Mouse (Mus musculus) C2C12 (cell line): ENCODE measurements around the gene Agrn.

Experiments used
- CEBPB ChIP-seq: IDR thresholded peaks from one replicate; pipeline ENCODE4 v1.6.1; 2011; ENCODE audit warnings: low read depth, mild to moderate bottlenecking, control low read depth, moderate library complexity
- CTCF ChIP-seq: IDR thresholded peaks from one replicate; pipeline ENCODE4 v1.5.1; 2011; ENCODE audit not compliant: control insufficient read depth, insufficient read depth, insufficient read length
- MAX ChIP-seq: IDR thresholded peaks from one replicate; pipeline ENCODE4 v1.6.1; 2011; ENCODE audit warnings: mild to moderate bottlenecking, control low read depth
- MYOD1 ChIP-seq: IDR thresholded peaks from one replicate; pipeline ENCODE4 v1.6.1; 2011; ENCODE audit warnings: low read depth; ENCODE audit not compliant: control insufficient read depth, insufficient read length
- MYOG ChIP-seq: IDR thresholded peaks from one replicate; pipeline ENCODE4 v1.6.1; 2011; ENCODE audit not compliant: control insufficient read depth, insufficient read length; ENCODE audit errors: extremely low read depth
- USF1 ChIP-seq: IDR thresholded peaks from one replicate; pipeline ENCODE4 v1.6.1; 2011; ENCODE audit warnings: low read depth, mild to moderate bottlenecking, control low read depth, moderate library complexity

DNA sequence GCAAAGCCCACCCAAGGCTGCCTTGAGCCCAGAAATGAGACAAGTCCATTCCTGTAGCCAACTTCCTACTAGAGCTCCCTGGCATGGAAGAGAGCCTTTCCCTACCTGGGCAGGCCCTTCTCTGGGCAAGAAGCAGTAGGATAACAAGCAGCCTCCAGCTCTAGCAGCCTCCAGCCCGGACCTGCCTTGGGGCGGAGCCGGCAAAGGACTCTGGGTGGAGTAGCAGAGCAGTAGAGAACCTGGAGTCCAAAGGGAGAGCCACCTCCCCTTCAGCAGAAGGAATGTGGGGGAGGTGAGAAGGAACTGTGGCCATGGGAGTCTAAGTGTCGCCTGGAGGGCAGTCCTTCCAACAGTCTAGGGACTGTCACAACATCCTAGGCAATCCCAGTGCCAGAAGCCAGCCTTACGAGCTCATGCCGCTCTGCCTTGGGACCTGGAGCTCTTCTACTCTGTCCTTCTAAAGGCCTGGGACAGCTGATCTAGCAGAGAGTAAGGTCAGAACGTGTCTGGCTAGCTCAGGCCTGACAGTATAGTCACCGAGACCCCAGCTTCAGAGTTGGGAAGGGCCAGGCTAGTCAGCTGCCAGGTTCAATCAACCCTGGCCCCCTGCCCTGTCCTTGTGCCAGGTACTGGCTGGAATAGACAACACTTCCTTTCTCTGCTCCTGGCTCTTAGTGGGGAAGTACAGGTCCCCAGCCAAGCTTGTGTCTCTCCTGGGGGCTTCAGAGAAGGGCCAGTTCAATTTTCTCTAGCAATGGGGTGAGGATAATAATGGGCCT lies 4.7 kb downstream of the Agrn start:
- no peak for TF ChIP-seq USF1
- TF ChIP-seq CEBPB, result no peak
- TF ChIP-seq CTCF, result no peak
- no peak for TF ChIP-seq MAX
- no peak for TF ChIP-seq MYOD1
- TF ChIP-seq MYOG, result no peak
